Mouse (Mus musculus): Measurements from ENCODE around the gene Hormad2. TPM values are rescaled to one million over a fixed set of nuclear protein-coding genes. Genes with fewer than 3 reads are reported as not detected.

Hormad2 gene
- total RNA-seq, 1 experiment from 2014 or later = 1.5 TPM

DNA sequence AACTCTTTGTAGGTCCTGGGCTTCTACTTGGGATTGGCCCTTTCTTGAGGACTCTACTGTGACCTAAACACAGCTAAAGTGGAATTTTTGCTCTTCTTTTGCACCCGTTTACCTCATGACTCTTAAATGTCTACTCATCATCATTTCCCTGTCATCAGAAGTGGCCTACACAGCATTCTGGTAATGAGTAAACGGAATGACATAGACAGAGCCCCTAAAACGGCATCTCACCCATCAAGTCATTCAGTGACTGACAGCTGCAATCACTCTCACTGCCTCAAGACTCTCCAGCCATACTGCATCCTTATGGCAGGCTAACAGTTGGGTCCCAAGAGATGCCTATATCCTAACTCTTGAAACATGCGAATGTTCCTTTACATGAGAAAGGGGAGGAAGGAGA is 74.5 kb downstream of the Hormad2 start:
- ATAC-seq (replicated peaks; ENCODE audit: low read depth, poor library complexity, severe bottlenecking) = no peak

DNA sequence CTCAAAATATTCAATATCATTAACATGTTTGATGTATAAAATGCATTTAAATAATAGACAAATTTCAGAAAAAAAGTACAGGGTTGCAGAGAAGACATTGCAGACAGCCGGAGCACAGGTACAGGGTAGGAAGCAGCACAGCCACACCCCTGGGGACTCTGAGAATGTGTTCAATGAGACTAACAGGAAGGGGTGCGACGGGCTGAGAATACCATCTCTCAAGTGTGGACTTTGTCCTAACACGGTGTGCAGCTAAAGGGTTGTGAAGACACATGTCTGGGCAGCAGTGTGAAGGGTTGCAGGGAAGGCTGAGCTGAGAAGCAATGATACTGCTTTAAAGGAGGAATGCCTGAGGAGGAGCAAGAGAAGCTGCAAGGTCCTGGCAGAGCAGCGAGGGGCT is 85.5 kb downstream of the Hormad2 start:
- no peak for ATAC-seq (replicated peaks; ENCODE audit: low read depth, poor library complexity, severe bottlenecking)

DNA sequence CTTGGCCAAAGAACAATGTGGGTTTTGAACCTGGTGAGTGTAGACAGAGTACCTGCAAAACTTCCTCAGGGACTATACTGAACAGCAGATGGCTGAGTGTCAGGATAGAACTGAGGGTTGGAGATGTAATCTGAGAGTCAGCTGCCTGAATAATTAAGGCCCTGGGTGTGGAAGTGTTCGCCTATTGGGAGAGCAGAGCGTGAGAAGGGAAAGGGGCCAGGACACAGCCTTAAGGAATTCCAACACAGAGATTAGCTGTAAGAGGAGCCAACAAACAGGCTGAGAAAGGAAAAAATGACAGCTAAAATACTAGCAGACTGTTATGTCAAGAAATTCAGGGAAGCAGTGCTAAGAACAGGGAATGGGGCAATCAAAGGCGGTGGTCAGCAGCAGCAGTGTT is 88.3 kb downstream of the Hormad2 start:
- no peak for ATAC-seq (replicated peaks; ENCODE audit: low read depth, poor library complexity, severe bottlenecking)

DNA sequence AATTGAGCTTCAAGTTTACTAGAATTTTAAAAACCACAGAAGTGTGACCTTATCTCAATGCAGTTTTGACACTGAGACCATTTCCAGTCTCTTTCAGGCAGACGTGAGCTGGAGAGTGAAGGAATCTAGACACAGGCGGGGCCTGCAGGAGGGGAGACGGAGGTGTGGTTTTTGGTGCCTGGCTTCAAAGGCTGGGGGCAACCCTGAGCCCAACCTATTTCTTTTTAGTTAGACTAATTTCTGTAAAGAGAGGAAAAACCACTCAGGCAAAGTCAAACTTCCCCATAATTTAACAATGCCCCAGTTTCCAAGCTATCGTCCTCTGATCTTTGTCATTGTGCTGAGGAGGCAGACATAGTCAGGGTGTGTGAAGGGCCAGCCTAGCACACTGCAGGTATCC is 97.0 kb downstream of the Hormad2 start:
- peak; percentile 31; the same call in 1 of the 2 replicates for ATAC-seq (replicated peaks; ENCODE audit: low read depth, poor library complexity, severe bottlenecking)

DNA sequence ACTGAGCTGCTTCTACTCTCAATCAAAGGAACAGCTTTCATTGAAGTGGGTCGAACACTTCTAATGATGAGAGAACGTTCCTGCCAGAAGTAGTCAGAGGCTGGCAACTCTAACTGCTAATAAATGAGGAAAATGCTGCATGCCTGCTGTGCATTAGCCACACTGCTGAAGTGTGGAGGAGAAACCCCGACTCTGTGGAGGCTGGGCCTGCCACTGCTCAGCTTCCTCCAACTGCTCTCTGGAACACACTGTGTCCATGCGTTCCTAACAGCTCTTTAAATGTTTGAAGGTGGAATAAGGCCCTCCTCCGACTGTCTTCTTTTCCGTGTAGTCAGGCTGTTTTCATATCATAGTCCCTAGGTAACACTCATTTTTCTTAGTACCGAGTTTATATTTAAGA is 98.9 kb downstream of the Hormad2 start:
- no peak for ATAC-seq (replicated peaks; ENCODE audit: low read depth, poor library complexity, severe bottlenecking)

DNA sequence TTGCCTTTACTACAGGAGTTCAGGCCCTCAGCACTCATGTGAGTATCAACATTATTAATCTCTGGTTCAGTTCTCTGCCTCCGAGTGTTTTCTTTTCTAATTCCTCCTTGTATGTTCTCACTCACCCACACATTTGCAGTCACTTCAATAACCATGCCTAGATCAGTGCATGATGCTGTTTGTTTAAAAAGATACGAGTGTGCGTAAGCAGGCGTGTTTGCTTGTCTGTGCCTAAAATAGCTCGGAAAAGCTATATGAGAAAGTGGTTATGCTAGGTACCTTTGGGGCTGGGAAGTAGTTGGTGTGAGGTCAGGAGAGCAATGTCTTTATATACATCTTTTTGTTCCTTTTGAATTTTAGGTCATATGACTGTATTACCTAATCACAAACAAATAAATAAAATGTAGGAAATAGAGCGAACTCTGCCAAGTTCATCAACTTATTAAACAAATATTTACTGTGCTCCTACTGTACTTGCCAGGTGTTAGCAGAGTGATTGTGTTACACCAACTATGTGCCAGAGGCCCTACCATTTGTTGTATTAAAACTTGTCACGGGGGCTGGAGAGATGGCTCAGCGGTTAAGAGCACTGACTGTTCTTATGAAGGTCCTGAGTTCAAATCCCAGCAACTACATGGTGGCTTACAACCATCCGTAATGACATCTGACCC is 100.7 kb downstream of the Hormad2 start:
- ATAC-seq (replicated peaks; ENCODE audit: low read depth, poor library complexity, severe bottlenecking) = no peak

DNA sequence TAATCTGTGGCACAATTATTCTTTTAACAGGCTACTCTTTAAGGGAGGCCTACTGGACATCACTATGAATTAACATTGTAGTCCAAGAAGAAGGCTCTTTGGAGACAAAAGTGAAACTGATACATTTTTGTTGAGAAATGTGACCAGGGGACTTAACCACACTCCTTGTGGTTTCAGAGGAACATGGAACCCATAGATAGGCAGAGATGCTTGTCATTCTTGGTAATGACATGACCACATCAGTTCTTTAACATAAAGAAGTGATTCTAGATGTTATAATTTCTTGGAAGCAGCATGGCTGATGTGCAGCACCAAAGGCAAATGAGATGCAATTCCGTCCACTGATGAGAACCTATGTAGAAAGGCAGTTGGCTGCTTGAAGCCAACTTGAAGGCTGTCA is 101.6 kb downstream of the Hormad2 start:
- ATAC-seq (replicated peaks; ENCODE audit: low read depth, poor library complexity, severe bottlenecking) = peak; percentile 57

DNA sequence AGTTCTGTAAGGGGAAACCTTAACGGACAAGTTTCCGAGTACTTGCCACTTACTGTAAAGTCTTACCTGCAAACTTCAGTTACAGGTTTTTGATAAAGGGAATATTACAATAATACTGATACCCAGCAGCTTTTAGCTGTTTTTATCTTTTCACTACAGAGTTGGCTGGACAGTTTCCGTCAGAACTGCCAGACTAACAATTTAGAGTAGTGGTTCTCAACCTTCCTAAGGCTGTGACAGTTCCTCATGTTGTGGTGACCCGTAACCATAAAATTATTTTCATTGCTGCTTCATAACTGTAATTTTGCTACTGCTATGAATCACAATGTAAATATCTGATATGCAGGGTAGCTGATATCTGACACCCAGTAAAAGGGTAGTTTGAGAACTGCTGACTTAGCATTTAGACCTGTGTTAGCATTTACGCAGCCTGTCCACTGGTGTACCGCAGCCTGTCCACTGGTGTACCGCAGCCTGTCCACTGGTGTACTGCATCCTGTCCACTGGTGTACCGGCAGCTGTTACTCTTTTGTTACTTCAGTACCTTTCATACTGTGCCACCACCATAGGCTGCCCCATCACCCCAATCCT is 104.1 kb downstream of the Hormad2 start:
- no peak for ATAC-seq (replicated peaks; ENCODE audit: low read depth, poor library complexity, severe bottlenecking)

DNA sequence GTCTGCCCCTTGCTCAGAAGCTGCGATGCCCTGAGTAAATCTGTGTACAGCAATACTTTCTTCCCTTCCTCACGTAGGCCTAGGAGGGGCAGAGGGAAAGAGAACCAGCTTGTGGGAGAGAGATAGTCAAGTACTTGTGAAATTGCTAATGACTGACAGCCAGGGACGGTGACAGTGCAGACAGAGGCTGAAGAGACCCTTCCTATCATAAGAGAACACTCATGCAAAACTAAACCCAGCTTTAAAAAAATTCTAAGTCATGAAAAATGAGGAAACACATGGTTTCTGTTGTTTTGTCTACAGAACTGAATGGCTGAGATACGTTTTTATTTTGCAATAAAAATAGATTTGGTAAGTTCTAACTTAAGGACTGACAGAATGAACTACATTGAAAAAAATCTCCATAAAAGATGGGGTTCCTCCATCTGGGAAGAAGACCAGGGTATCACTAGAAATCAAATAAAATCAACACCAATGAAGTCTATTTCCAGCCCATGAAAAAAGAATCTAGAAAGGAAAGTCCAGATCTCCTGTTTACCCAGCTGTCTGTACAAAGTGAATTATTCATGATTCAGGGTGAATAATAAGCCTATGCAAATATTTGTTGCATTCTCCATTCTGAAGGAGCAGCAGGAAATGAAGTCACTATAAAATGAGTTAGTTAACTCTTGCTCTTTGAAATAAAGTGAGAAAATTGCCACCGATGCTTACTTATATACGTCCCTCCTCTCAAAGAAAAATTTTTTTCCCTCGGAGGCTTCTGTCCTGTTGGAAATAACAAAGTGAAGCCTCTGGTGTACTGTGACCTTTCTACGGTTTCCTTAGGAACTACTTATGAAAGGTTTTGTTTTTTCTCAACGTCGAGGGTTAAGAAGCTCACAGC is 104.9 kb downstream of the Hormad2 start:
- peak; percentile 78 for ATAC-seq (replicated peaks; ENCODE audit: low read depth, poor library complexity, severe bottlenecking)

DNA sequence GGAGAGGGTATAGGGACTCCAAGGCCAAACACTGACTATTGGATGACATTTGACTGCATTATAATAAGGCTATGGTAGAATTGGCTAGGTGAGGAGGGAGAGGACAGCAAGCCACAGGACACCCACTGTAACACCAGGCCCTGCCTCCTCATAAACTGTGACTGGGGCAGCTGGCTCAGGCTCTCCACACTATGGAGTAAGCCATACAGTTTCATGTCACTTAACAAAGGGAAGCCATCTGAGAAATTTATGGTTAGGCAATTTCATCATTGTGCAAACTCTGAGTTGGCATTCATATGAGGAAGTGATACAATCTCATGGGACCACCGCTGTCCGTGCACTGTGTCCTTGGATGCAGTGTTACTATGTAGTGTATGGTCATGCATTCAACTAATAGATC is 107.9 kb downstream of the Hormad2 start:
- ATAC-seq (replicated peaks; ENCODE audit: low read depth, poor library complexity, severe bottlenecking) = peak; percentile 70

DNA sequence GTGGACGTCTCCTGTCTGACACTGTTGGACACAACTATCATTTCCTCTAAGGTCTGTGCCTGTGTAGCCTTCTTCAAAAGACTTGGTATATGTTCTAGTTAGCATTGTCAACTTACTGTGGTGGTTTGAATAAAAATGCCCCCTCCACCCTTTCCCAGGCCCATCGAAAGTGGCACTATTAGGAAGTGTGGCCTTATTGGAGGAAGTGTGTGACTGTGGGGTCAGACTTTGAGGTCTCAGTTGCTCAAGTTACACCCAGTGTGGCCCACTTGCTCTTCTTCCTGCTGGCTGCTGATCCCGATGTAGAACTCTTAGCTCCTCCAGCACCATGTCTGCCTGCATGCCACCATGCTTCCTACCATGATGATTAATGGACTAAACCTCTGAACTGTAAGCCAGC is 112.7 kb downstream of the Hormad2 start:
- ATAC-seq (replicated peaks; ENCODE audit: low read depth, poor library complexity, severe bottlenecking) = no peak

DNA sequence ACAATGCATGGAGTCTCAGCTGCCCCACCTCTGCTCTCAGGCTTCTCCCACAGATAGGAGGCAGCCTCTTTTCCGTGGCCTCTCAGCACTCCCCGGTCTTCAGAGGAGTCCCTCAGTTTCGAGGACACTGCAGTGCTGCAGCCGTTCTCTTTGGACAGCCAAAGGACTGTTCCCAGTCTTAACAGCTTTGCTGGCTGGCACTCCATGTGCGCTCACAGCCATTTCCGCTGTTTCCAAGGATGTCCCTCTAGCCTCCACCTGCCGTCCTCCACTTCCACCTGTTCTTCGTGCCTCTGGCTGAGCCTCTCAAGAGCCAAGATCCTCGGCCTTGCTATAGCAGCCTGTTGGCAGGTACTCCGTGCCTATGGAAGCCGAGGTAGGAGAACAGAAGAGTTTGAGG is 117.4 kb downstream of the Hormad2 start:
- ATAC-seq (replicated peaks; ENCODE audit: low read depth, poor library complexity, severe bottlenecking) = no peak

DNA sequence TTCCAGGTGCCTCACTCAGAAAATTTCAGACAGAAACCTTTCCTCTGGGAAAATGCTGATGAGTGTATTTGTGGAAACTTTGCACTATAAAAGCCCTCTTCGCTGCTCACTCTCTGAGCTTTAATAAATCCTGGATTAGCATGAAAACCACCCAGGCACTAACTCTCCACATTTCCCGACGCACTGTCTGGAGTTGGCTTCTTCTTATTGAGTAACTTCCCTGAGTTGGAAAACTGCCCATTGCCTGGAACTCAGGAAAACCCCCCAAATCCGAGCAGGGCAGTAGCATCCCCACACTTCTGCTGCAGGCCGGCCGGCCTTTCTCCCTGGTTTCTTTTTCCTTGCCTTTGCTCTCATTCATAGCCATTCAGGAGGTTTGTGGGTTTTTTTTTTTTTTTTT is 118.0 kb downstream of the Hormad2 start:
- no peak for ATAC-seq (replicated peaks; ENCODE audit: low read depth, poor library complexity, severe bottlenecking)

DNA sequence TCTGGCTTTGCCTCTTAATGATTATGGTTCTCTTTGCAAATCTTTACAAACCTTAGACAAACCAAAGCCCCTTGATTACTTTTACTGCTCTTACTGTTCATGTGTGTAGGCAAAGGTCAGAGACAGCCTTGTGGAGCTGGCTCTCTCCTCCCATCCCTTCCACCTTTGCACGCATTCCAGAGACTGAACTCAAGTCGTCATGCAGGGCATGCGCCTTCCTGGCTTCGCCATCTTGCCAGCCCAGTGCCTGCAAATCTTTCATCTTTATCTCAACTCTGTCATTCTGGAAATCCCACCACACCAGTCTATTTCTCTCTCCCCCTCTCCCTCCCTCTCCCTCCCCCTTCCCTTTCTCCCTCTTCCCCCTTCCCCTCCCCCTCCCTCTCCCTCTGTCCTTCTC is 120.0 kb downstream of the Hormad2 start:
- no peak for ATAC-seq (replicated peaks; ENCODE audit: low read depth, poor library complexity, severe bottlenecking)

DNA sequence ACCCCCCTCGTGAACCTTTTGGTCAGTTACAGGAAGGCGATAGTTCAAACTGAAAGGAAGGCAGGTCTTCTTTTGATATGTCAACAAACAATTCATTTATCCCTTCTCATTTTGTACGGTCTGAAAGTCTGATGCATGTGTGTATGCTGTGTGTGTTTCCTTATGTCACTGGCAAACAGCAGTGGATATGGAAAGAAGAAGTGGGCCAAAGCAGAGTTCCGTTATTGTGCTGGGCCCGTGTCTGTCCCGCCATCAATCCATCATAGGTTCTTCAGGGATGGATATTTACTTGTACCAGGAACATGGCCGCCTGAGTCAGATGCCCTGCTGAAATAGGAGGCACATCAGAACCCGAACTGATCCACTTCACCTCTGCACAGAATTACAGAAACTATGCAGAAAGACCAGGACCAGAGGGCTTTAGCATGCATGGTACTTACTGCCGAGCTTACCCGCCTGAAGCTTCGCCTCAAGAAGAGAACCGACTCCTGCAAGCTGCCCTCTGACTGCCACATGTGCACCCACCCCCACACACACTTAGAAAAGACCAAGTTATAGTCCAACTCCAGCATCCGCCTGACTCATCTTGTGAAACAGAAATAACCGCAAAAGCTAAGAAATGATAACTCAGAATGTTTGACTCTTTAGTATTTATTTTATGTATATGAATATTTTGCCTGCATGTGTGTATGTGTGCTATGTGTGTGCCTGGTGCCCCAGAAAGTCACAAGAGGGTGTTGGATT is 121.5 kb downstream of the Hormad2 start:
- ATAC-seq (replicated peaks; ENCODE audit: low read depth, poor library complexity, severe bottlenecking) = no peak

DNA sequence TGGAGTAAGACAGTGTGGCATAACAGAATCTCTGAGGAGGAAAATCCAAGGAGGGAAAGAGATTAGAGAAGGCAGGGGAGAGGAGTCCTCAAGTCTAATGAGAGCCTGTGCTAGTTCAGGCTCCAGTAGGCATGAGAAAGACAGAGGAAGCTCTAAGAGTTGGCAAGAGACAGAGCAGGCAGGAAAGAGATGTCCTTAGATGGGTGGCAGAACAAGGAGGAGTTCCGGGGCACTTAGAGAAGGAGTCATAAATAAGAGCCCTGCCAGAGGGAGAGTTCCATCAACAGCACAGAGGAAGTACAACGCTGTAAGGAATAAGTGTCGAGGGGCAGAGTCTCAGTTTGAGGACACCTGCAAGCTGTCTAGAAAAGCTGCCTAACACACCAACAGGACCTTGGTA is 122.9 kb downstream of the Hormad2 start:
- ATAC-seq (replicated peaks; ENCODE audit: low read depth, poor library complexity, severe bottlenecking) = 0 out of 2 replicates have a peak, but pooled peaks have one; percentile 11

DNA sequence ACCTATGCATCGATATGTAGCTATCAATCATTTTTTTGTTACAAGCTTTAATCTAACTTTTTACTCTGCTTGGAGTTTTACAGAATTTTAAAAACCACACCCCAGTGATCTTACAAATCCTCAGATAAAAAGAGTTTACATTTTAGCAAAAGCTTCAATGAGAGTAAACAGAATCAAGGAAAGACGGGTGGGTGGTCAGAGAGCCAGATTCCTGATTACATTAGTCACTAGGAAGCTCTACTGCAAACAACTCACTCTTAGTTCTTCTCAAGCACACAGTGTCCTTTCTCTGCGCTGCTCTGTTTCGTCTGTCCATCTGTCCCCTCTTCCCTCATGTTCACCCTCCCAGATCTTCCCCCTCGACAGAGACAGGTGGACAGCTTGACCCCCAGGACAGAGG is 123.6 kb downstream of the Hormad2 start:
- no peak for ATAC-seq (replicated peaks; ENCODE audit: low read depth, poor library complexity, severe bottlenecking)

DNA sequence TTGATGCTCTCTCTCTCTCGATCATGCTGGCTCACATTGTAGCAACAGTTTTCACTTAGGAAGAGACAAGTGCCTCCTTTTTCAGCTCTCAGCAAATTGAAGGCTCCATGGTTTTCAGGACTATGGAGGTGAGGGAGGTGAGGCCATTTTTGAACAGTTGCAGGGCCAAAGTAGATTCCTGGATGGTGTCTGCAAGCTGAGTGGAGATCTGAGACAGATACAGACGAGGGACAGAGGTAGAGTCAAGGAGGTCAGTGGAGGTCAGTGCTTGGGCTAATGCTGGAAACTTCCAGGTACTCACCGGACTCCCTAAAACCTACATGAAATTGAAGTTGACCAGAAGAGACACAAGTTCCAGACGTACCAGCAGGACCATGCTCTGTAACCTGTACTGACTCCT is 128.7 kb downstream of the Hormad2 start:
- no peak for ATAC-seq (replicated peaks; ENCODE audit: low read depth, poor library complexity, severe bottlenecking)

DNA sequence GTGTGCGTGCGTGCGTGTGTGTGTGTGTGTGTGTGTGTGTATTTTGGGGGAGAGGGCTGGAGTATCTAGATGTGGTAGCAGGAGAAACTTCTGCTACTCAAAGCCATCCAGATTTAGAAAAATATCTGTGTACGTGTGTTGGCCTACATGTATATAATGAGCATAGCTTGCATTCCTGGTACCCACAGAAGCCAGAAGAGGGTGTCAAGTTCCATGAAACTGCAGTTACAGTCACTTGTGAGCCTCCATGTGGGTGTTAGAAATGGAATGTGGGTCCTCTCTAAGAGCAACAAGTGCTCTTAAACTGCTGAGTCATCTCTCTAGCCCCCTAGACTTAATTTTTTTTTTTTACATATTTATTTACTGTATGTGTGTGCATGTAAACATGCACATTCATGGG is 130.6 kb downstream of the Hormad2 start:
- ATAC-seq (replicated peaks; ENCODE audit: low read depth, poor library complexity, severe bottlenecking) = no peak

DNA sequence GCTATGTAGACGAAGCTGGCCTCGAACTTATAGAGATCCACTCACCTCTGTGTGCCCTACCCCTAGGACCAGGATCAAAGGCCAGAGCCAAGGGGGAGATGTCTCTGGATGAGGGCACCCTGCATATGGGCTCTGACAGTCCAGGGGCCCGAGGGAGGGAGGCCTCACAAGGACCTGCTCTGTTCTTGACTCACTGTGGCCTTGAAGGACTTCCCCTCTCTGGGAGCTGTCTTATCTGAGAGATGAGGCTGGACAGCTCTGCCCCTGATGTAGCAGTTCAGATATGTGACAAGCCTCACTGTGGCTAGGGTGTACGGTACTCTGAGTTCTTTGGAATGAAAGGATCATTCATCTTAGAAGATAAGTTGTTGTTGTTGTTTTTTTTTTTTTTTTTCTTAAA is 131.3 kb downstream of the Hormad2 start:
- no peak; the same call in 1 of the 2 replicates for ATAC-seq (replicated peaks; ENCODE audit: low read depth, poor library complexity, severe bottlenecking)
